ENCODE assay signal across 29 mouse cellular contexts in the genomic region with DNA sequence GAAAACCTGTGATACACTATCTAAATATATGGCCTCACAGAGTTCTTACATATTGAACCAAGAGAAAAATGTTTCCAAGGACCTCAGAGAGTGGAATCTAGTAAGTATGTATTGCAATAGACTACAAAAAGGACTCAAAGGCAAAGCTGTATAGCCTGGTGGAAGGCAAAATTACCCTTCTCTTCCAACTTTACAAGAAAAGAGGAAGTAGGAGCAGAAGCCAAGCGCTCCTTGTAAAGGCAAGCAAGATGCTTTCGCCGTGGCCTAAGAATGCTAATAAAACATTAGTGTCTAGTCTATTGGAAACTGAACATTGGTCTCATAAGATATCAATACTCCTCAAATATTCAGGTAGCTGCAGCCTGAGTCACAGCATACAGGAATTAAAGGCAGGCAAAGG.
DNase-seq lines count a peak whose midpoint lies in the region; ATAC-seq and TF ChIP-seq lines count a peak whose summit lies in the region.
"Had no signal": no experiment of that assay in that cellular context is flagged by ENCODE, and none has a peak within 500 bp of the region (broad histone marks: within the 10 kb centered on the region; RNA-seq: fewer than 3 reads in every experiment).

No protein-coding gene starts in this region.

- peaks cover 11 to 41% of the 10 kb centered on the region in 2 experiments for H3K4me1 ChIP-seq in CH12.LX (ENCODE audit: control insufficient read depth in 1 of 2, insufficient read depth in 2 of 2)
- H3K4me1 ChIP-seq: embryonic facial prominence, embryonic 12.5 days; embryonic facial prominence, embryonic 15.5 days had no signal

- no peaks in the 10 kb centered on the region for H3K79me2 ChIP-seq in CH12.LX (replicated peaks; ENCODE audit: control insufficient read depth, extremely low read depth, insufficient read depth, poor library complexity, severe bottlenecking)

- no peaks in the 10 kb centered on the region for H3K9me3 ChIP-seq in CH12.LX (replicated peaks; ENCODE audit: low read length)
- H3K9me3 ChIP-seq: embryonic facial prominence, embryonic 12.5 days; embryonic facial prominence, embryonic 15.5 days had no signal

- peak; percentile 40 for DNase-seq in 416B (ENCODE audit: low read depth)
- DNase-seq in CH12.LX (ENCODE audit: extremely low read depth), result peak; percentile 41
- peak; percentile 26 for DNase-seq in MEL-GATA-1-ER (ENCODE audit: extremely low read depth, low read depth)
- DNase-seq in heart, postnatal 14 days, result no peak
- no peak for DNase-seq in adrenal gland, postnatal 4 days (ENCODE audit: low spot score in 2 of 2)
- DNase-seq in spleen, postnatal 4 days (ENCODE audit: low spot score in 2 of 2), result no peak
- DNase-seq in cerebellum, postnatal 4 days (ENCODE audit: low spot score in 2 of 2), result no peak
- DNase-seq: adrenal gland, adult 8-10 months; adrenal gland, postnatal 36 days; cerebellum, adult 11-12 months; cerebellum, adult 8-10 months; cerebellum, postnatal 10 days; cerebellum, postnatal 36 days; forebrain, postnatal 0 days; gastrocnemius, adult 2 months; gastrocnemius, postnatal 14 days; heart, adult 11 months; heart, postnatal 36 days; kidney, adult 18-20 months had no signal

- no peak for TF ChIP-seq CTCF in CH12.LX (conservative IDR thresholded peaks at IDR 0.05 in 1 of 2, IDR thresholded peaks at IDR 0.05 in 1 of 2; ENCODE audit: low read depth in 2 of 2, low read length in 2 of 2)

- no peak overlapping the region for H3K4me3 ChIP-seq in CH12.LX (replicated peaks in 1 of 3; ENCODE audit: low read depth in 2 of 3, low read length in 2 of 3, poor library complexity in 1 of 3)
- H3K4me3 ChIP-seq: embryonic facial prominence, embryonic 12.5 days; embryonic facial prominence, embryonic 15.5 days; gastrocnemius, adult 2 months had no signal

- peak; percentile 59 for TF ChIP-seq EP300 in CH12.LX (IDR thresholded peaks at IDR 0.05; ENCODE audit: low read length)

- TF ChIP-seq POLR2A in CH12.LX (IDR thresholded peaks at IDR 0.05; ENCODE audit: low read depth, low read length), result no peak

- in situ Hi-C loops in CH12.LX (cut with MboI; ENCODE audit: low pct_ligation_motif_present, low pct_unique_long_range_greater_than_20kb, low sequenced_read_pairs), result loop anchor here (5.0 kb wide), 1 partner anchor 321 kb away; no protein-coding TSS in a partner anchor

- no peak overlapping the region for H3K9ac ChIP-seq in CH12.LX (ENCODE audit: insufficient read depth, low read depth)
- H3K9ac ChIP-seq: embryonic facial prominence, embryonic 12.5 days; embryonic facial prominence, embryonic 15.5 days; forebrain, postnatal 0 days; hindbrain, embryonic 14.5 days had no signal

- ATAC-seq in hematopoietic stem cell, adult 5-6 weeks (replicated peaks in 1 of 2; ENCODE audit: insufficient read depth in 1 of 2, low FRiP score in 2 of 2, low TSS enrichment in 1 of 2, low read depth in 1 of 2, poor library complexity in 2 of 2, severe bottlenecking in 2 of 2), result peak; percentile 53 to 67; a peak in 2 of 4 replicates
- ATAC-seq: activated CD4-positive, CD25-positive, alpha-beta regulatory T cell, adult 4 months; forebrain, embryonic 14.5 days; forebrain, postnatal 0 days; hindbrain, postnatal 0 days; inflammation-experienced regulatory T-cells, adult 6 months; intestine, embryonic 16.5 days had no signal

- dilution Hi-C loops in CH12.LX (cut with MboI; ENCODE audit: extremely low pct_ligation_motif_present, extremely low pct_unique_long_range_greater_than_20kb, low sequenced_read_pairs), result no loop called here

- no peaks in the 10 kb centered on the region for H3K27me3 ChIP-seq in CH12.LX (replicated peaks)
- H3K27me3 ChIP-seq: embryonic facial prominence, embryonic 12.5 days; embryonic facial prominence, embryonic 15.5 days had no signal

- no peak overlapping the region for H3K27ac ChIP-seq in CH12.LX (ENCODE audit: insufficient read depth, low read depth)
- H3K27ac ChIP-seq: embryonic facial prominence, embryonic 12.5 days; embryonic facial prominence, embryonic 15.5 days; gastrocnemius, adult 2 months; hindbrain, embryonic 14.5 days; hindbrain, postnatal 0 days had no signal

- H3K4me2 ChIP-seq in CH12.LX (ENCODE audit: insufficient read depth, low read depth, poor library complexity, severe bottlenecking), result 0 out of 2 replicates have a peak overlapping the region, but pooled peaks have one; percentile 1
- H3K4me2 ChIP-seq: embryonic facial prominence, embryonic 12.5 days; embryonic facial prominence, embryonic 15.5 days; heart, embryonic 11.5 days; hindbrain, embryonic 14.5 days had no signal

- intact Hi-C loops in heart, postnatal 14 days (cut with DNase I), result no loop called here

- no peak for TF ChIP-seq RAD21 in CH12.LX (IDR thresholded peaks at IDR 0.05; ENCODE audit: low read depth, low read length)

- no peaks in the 10 kb centered on the region for H3K36me3 ChIP-seq in CH12.LX (replicated peaks in 1 of 2; ENCODE audit: control insufficient read depth in 1 of 2, insufficient read depth in 1 of 2, low read length in 1 of 2)
- H3K36me3 ChIP-seq: embryonic facial prominence, embryonic 12.5 days; embryonic facial prominence, embryonic 15.5 days had no signal

TF ChIP-seq in CH12.LX, 34 proteins besides CTCF, POLR2A, EP300 and RAD21:
- TF ChIP-seq IRF4 (IDR thresholded peaks at IDR 0.05; ENCODE audit: low read depth, low read length) (peak; percentile 72), NELFE (IDR thresholded peaks at IDR 0.05; ENCODE audit: low read depth, low read length) (no peak)
TF ChIP-seq in CH12.LX: peak in this region for 1.

Comparison
In these comparisons a context has a peak if more than half of its experiments do, and no peak if none do; other contexts are left out.
1. DNase-seq: peak in 416B (single experiment), CH12.LX (single experiment) and MEL-GATA-1-ER (single experiment); none in heart, postnatal 14 days (0 of 2), adrenal gland, postnatal 4 days (0 of 2), spleen, postnatal 4 days (0 of 2) and cerebellum, postnatal 4 days (0 of 2).